8 mouse cellular contexts compared by ENCODE assay signal in the genomic region with DNA sequence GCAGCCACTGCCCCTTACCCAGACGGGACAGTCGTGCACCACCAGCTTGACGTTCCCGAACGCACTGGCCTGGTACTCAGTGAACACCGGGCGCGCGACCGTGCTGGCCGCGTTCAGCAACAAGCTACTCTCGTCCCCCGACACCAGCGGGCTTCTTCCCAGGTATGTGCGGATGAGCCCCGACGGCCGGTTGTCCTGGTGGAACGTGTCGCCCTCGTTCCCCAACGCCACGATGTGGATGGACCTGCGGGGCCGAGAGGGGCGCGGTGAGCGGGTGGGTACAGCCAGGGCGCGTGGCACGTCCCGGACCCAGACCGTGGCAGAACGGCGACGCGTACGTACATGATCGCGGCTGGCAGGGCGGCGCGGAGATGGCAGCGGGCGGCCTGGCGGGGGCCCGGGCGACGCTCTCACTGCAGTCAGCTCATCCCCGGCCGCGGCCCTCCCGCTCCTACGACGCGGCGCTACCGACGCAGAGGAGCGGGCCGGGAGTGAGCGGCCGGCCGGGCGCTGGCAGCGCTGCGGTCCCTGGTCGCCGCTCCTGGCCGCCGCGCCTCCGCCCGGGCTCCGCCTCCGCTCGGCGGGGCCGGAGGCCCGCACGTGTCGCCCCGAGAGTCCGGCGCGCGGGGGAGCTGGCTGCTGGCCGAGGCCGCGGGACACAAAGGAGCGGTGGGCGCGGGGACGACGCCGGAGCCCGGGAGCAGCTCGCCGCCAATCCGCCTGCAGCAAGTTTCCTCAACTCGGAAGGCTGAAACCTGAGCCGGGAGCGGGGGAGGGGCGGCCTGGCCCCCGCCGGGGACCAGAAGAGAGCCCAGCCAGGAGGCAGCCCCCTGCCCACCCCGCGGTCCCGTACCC. TPM values are rescaled to one million over a fixed set of nuclear protein-coding genes. Genes with fewer than 3 reads are reported as not detected.
DNase-seq lines count a peak whose midpoint lies in the region; ATAC-seq lines count a peak whose summit lies in the region.

A gene (minus strand): TSS at position 737 of the 855 bp plus-strand sequence.

- WGBS in hindbrain, embryonic 10.5 days: under 1% methylated on average over 110 of the region's 110 CpGs
- WGBS in lung, embryonic 15.5 days: 0% methylated on average over 70 of the region's 110 CpGs

- peaks cover 19% of the 10 kb centered on the region for H3K4me1 ChIP-seq in hindbrain, embryonic 10.5 days (replicated peaks)
- H3K4me1 ChIP-seq in lung, embryonic 15.5 days: peaks cover 10% of the 10 kb centered on the region

- no peaks in the 10 kb centered on the region for H3K27me3 ChIP-seq in hindbrain, embryonic 10.5 days (ENCODE audit: insufficient read depth, poor library complexity, severe bottlenecking)
- H3K27me3 ChIP-seq in lung, embryonic 15.5 days: no peaks in the 10 kb centered on the region

- DNase-seq in R1 (ENCODE audit: low read depth, low spot score): peak; percentile 83
- peak; percentile 62 for DNase-seq in cerebellum, adult 9-10 months
- peak; percentile 65 to 78 for DNase-seq in frontal cortex, postnatal 10 days (ENCODE audit: low spot score in 2 of 2)
- peak; percentile 96 for DNase-seq in hindbrain, embryonic 10.5 days (ENCODE audit: low spot score)
- DNase-seq in layer of hippocampus, adult 9-10 months (ENCODE audit: low spot score): peak; percentile 24
- peak; percentile 73 for DNase-seq in ovary, postnatal 10 days (ENCODE audit: low spot score)
- DNase-seq in thymus, postnatal 4 days: peak; percentile 68

- H3K4me3 ChIP-seq in hindbrain, embryonic 10.5 days: peak within 1 kb of the TSS; percentile 90
- peak within 1 kb of the TSS; percentile 85 for H3K4me3 ChIP-seq in lung, embryonic 15.5 days

- no peaks in the 10 kb centered on the region for H3K9me3 ChIP-seq in hindbrain, embryonic 10.5 days
- no peaks in the 10 kb centered on the region for H3K9me3 ChIP-seq in lung, embryonic 15.5 days

- H3K27ac ChIP-seq in hindbrain, embryonic 10.5 days: peak within 1 kb of the TSS; percentile 99
- H3K27ac ChIP-seq in lung, embryonic 15.5 days: peak within 1 kb of the TSS; percentile 99

- ATAC-seq in lung, embryonic 15.5 days (ENCODE audit: borderline replicate concordance, extremely low read depth, low FRiP score, low TSS enrichment): peak; percentile 93

- H3K4me2 ChIP-seq in lung, embryonic 15.5 days: peak within 1 kb of the TSS; percentile 69

- H3K9ac ChIP-seq in lung, embryonic 15.5 days: peak within 1 kb of the TSS; percentile 94

- H3K36me3 ChIP-seq in hindbrain, embryonic 10.5 days: peaks cover 20% of the 10 kb centered on the region
- peaks cover 10% of the 10 kb centered on the region; the same call in 1 of the 2 replicates for H3K36me3 ChIP-seq in lung, embryonic 15.5 days

RNA-seq across cellular contexts. Expression of the gene that starts here (rescaled TPM):
- polyA plus RNA-seq in hindbrain, embryonic 10.5 days (2016; fragmentation: Nextera tagmentation; extraction: Ambion mirVana): 39.8 and 42.4 TPM in 2 replicates
- 32.2 and 32.5 TPM in 2 replicates for polyA plus RNA-seq in lung, embryonic 15.5 days (2015; fragmentation: Nextera tagmentation; extraction: Ambion mirVana)

Comparison
In these comparisons a context has a peak if more than half of its experiments do, and no peak if none do; other contexts are left out.
1. Peak in every context shown above with its lines: DNase-seq, ATAC-seq, H3K4me3 ChIP-seq and H3K27ac ChIP-seq.
2. DNase-seq: peak in every context shown above with its lines; median percentile 96 in hindbrain, embryonic 10.5 days; 83 in R1; 73 in ovary, postnatal 10 days; 72 in frontal cortex, postnatal 10 days; 68 in thymus, postnatal 4 days; 62 in cerebellum, adult 9-10 months; 24 in layer of hippocampus, adult 9-10 months.